Mouse (Mus musculus) midbrain, embryonic 14.5 days (tissue): ENCODE measurements at regions not wholly inside any gene's neighbourhood (a gene's known extent, or its start where the extent isn't known, plus 50 kb on each side); places are given as distances from the start of the nearest gene placed in this dataset.

Source experiments
- ATAC-seq: fragments of 200-750 bp; cut with Nextera tagmentation; 2 replicates; pipeline ENCODE4 v1.8.0; 2017; ENCODE audit warnings: moderate number of reproducible peaks, moderate library complexity; ENCODE audit not compliant: low FRiP score, low TSS enrichment
- DNase-seq: peaks from one replicate; pipeline ENCODE4 v3.0.0-alpha.2; 2015
- H3K27ac ChIP-seq: fragments of 300-500 bp; sonication (generic); replicated peaks from 2 replicates; pipeline ENCODE4 v1.5.1; 2014; ENCODE audit warnings: mild to moderate bottlenecking, low read depth, low read length, moderate library complexity
- H3K27me3 ChIP-seq: fragments of 300-500 bp; sonication (generic); 2 replicates; pipeline ENCODE4 v1.6.1; 2014; ENCODE audit warnings: low read length, control low read depth, mixed read lengths; ENCODE audit not compliant: control insufficient read depth, insufficient read depth
- H3K36me3 ChIP-seq: fragments of 300-500 bp; sonication (generic); 2 replicates; pipeline ENCODE4 v1.6.1; 2014; ENCODE audit warnings: low read length, control low read depth; ENCODE audit not compliant: control insufficient read depth, insufficient read depth
- H3K4me1 ChIP-seq: fragments of 300-500 bp; sonication (generic); 2 replicates; pipeline ENCODE4 v1.6.1; 2014; ENCODE audit warnings: mild to moderate bottlenecking, antibody characterized with exemption, low read length, control low read depth; ENCODE audit not compliant: control insufficient read depth, insufficient read depth
- H3K4me2 ChIP-seq: fragments of 300-500 bp; sonication (generic); 2 replicates; pipeline ENCODE4 v1.6.1; 2014; ENCODE audit warnings: mild to moderate bottlenecking, low read length, moderate library complexity
- H3K4me3 ChIP-seq: fragments of 300-500 bp; sonication (generic); replicated peaks from 2 replicates; pipeline ENCODE4 v1.5.1; 2014; ENCODE audit warnings: low read depth, low read length
- H3K9ac ChIP-seq: fragments of 300-500 bp; sonication (generic); replicated peaks from 2 replicates; pipeline ENCODE4 v1.6.1; 2014; ENCODE audit warnings: mild to moderate bottlenecking, low read length, moderate library complexity
- H3K9me3 ChIP-seq: fragments of 300-500 bp; sonication (generic); 2 replicates; pipeline ENCODE4 v1.6.1; 2016; ENCODE audit warnings: low read length, control low read depth, mixed read lengths; ENCODE audit not compliant: control insufficient read depth
- WGBS: fragments of 180-500 bp; shearing (Covaris S2); extraction: QIAGEN DNeasy Blood & Tissue Kit; methylation state at CpG from one replicate; pipeline ENCODE4 v1.1.7; 2014; 5-methylcytosine and 5-hydroxymethylcytosine counted together

GRCm38 (mm10) chr10:48405071-48405470 lies 1383.5 kb downstream of the Grik2 start:
- WGBS: 89% methylated on average over 3 of the region's 3 CpGs
- no peak for DNase-seq
- H3K27ac ChIP-seq: no peak overlapping the region

More at GRCm38 (mm10) chr10:48405071-48405470, 1383.5 kb downstream of the Grik2 start:
- Histone ChIP-seq H3K4me2 (no peak overlapping the region), H3K9ac (no peak overlapping the region), H3K4me3 (no peak overlapping the region), H3K36me3 (no peaks in the 10 kb centered on the region), H3K4me1 (no peaks in the 10 kb centered on the region), H3K9me3 (no peaks in the 10 kb centered on the region), H3K27me3 (no peaks in the 10 kb centered on the region)
- no peak for ATAC-seq
